Comparison of ENCODE assay signal across 29 mouse cellular contexts in the genomic region with DNA sequence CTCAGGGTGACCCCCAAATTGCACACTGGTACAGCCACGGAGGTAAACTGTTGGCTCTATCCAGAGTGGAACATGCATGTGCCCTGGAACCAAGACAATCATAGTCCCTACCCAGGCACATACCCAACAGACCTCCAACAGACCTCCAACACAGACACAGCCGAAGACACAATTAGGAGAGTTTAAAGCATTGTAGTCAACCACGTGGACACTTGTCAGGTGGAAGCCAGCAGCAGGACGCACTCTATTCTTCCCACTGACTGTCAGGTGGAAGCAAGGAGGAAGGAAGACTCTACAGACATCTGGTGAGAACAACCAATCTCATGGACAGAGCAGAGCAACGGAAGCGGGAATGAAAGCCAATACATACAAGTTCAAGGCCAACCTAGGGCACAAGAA. TPM values are rescaled to one million over a fixed set of nuclear protein-coding genes. Genes with fewer than 3 reads are reported as not detected.
DNase-seq lines count a peak whose midpoint lies in the region; TF ChIP-seq lines count a peak whose summit lies in the region.
"Had no signal": no experiment of that assay in that cellular context is flagged by ENCODE, and none has a peak within 500 bp of the region (broad histone marks: within the 10 kb centered on the region; RNA-seq: fewer than 3 reads in every experiment).

No protein-coding gene starts in this region.

- no peak for TF ChIP-seq POLR2A in spleen, adult 2 months (IDR thresholded peaks at IDR 0.05; ENCODE audit: low read depth, low read length)

- no peaks in the 10 kb centered on the region for H3K27me3 ChIP-seq in spleen, adult 2 months (ENCODE audit: control insufficient read depth, insufficient read depth, low read length)
- H3K27me3 ChIP-seq: embryonic facial prominence, embryonic 15.5 days; forebrain, embryonic 12.5 days; hindbrain, embryonic 15.5 days; intestine, embryonic 15.5 days; midbrain, embryonic 15.5 days; neural tube, embryonic 15.5 days had no signal

- peak overlapping the region; percentile 91 for H3K27ac ChIP-seq in spleen, adult 2 months (ENCODE audit: insufficient read depth, low read length)
- H3K27ac ChIP-seq in brown adipose tissue, adult 24 weeks (replicated peaks; ENCODE audit: low read depth, low read length): 0 out of 2 replicates have a peak overlapping the region, but pooled peaks have one; percentile 8
- no peak overlapping the region for H3K27ac ChIP-seq in layer of hippocampus, adult 2 months
- H3K27ac ChIP-seq: embryonic facial prominence, embryonic 15.5 days; forebrain, embryonic 12.5 days; hindbrain, embryonic 10.5 days; hindbrain, embryonic 15.5 days; intestine, embryonic 15.5 days; kidney, postnatal 0 days; midbrain, embryonic 10.5 days; midbrain, embryonic 15.5 days; neural tube, embryonic 15.5 days had no signal

- no peak for DNase-seq in spleen, adult 2 months (ENCODE audit: low read depth in 1 of 2, low spot score in 2 of 2)
- no peak for DNase-seq in spleen, postnatal 4 days (ENCODE audit: low spot score in 2 of 2)
- DNase-seq in T-cell, adult 2 months (ENCODE audit: low spot score): peak; percentile 57
- no peak for DNase-seq in urinary bladder, postnatal 25 days (ENCODE audit: low spot score)
- DNase-seq in layer of hippocampus, adult 2 months (ENCODE audit: low spot score in 2 of 2): no peak
- DNase-seq: adrenal gland, postnatal 14 days; cerebellum, adult 2 months; cerebellum, postnatal 14 days; gastrocnemius, postnatal 14 days; heart, postnatal 14 days; kidney, adult 2 months; kidney, postnatal 4 days; layer of hippocampus, postnatal 36 days; left cerebral cortex, postnatal 4 days; lung, adult 18-20 months; lung, postnatal 4 days; retina, postnatal 1 day; right cerebral cortex, postnatal 14 days; thymus, postnatal 14 days had no signal

- no peak overlapping the region for H3K4me3 ChIP-seq in spleen, adult 2 months (ENCODE audit: extremely low read depth, insufficient read depth, insufficient read length)
- no peak overlapping the region for H3K4me3 ChIP-seq in brown adipose tissue, adult 24 weeks (ENCODE audit: insufficient read depth, low read depth, low read length)
- H3K4me3 ChIP-seq in layer of hippocampus, adult 2 months: no peak overlapping the region
- H3K4me3 ChIP-seq: embryonic facial prominence, embryonic 15.5 days; forebrain, embryonic 12.5 days; hindbrain, embryonic 10.5 days; hindbrain, embryonic 15.5 days; intestine, embryonic 15.5 days; midbrain, embryonic 10.5 days; midbrain, embryonic 15.5 days; neural tube, embryonic 15.5 days had no signal

- peaks cover 29% of the 10 kb centered on the region for H3K36me3 ChIP-seq in spleen, adult 2 months (ENCODE audit: control insufficient read depth, insufficient read depth, low read length)
- H3K36me3 ChIP-seq: embryonic facial prominence, embryonic 15.5 days; forebrain, embryonic 12.5 days; intestine, embryonic 15.5 days; midbrain, embryonic 10.5 days had no signal

- peaks cover 34% of the 10 kb centered on the region; the same call in 1 of the 2 replicates for H3K4me1 ChIP-seq in spleen, adult 2 months (ENCODE audit: control insufficient read depth, insufficient read depth, insufficient read length)
- no peaks in the 10 kb centered on the region for H3K4me1 ChIP-seq in brown adipose tissue, adult 24 weeks (ENCODE audit: control insufficient read depth, insufficient read depth, insufficient read length, low read length)
- H3K4me1 ChIP-seq: forebrain, embryonic 12.5 days; hindbrain, embryonic 15.5 days; intestine, embryonic 15.5 days; midbrain, embryonic 10.5 days; midbrain, embryonic 15.5 days; neural tube, embryonic 15.5 days had no signal

- WGBS in spleen, adult 2 months: 34% methylated on average over 6 of the region's 6 CpGs

- TF ChIP-seq CTCF in spleen, adult 2 months (IDR thresholded peaks at IDR 0.05; ENCODE audit: extremely low read depth, insufficient read depth, insufficient read length, insufficient replicate concordance): no peak
- no peak for TF ChIP-seq CTCF in layer of hippocampus, adult 2 months (conservative IDR thresholded peaks at IDR 0.05)

RNA-seq across cellular contexts. Expression of gene Pik3cd, which starts 36.7 kb away (rescaled TPM):
- polyA plus RNA-seq in spleen, adult 2 months (2012; rRNA removed): 104 and 124 TPM in 2 replicates
- polyA plus RNA-seq in brown adipose tissue, adult 24 weeks (2012; ENCODE audit: insufficient read depth, insufficient read length, missing spikeins): 0.96 and 1.6 TPM in 2 replicates
- 10 to 100 TPM; 19.6 to 23.5 TPM for total RNA-seq in layer of hippocampus, adult 2 months (2021)

Comparison
In these comparisons a context has a peak if more than half of its experiments do, and no peak if none do; other contexts are left out.
1. RNA of gene Pik3cd, which starts 36.7 kb away (polyA plus RNA-seq): 104 to 124 TPM in spleen, adult 2 months; 0.96 to 1.6 TPM in brown adipose tissue, adult 24 weeks; every median in the first group is over 10 times any median in the second.